Mouse (Mus musculus): Measurements from ENCODE around the gene Cblb.

DNA sequence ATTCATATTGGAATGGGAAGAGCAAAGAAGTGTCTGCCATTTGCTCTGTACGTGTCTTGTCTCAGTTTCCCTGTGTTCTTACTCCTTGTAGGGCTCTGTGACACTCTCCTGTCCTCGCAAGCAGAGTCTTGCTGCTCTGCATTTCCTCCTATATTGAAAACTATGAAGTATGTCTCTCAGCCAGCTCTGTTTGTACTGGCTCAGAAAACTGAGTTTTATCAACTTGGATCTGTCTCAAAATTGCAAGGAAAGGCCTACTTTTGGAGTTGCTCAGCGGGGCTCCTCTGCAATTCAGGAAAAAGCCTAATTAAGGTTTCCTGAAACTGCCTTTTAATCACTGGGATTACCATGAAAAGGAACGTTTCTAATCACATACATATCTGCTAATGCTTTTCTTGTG lies 46.9 kb downstream of the Cblb start:
- TF ChIP-seq CTCF (IDR thresholded peaks at IDR 0.05; ENCODE audit: borderline replicate concordance, control insufficient read depth, extremely low read depth, insufficient read depth, low read length, poor library complexity) (no peak), POLR2A (IDR thresholded peaks at IDR 0.05; ENCODE audit: control insufficient read depth, extremely low read depth, insufficient read depth, low read length, poor library complexity) (no peak)

Measured in thymus, adult 2 months (tissue).